Mouse (Mus musculus) erythroblast, embryonic 14.5 days (primary cell): ENCODE results near the gene Knstrn. TPM values are rescaled to one million over a fixed set of nuclear protein-coding genes. Genes with fewer than 3 reads are reported as not detected.
A peak's percentile ranks its signal among the peaks of the same experiment; 100 is the strongest.

Experiments
- H3K27me3 ChIP-seq: 2 replicates; pipeline ENCODE4 v1.6.1; 2012; ENCODE audit warnings: inconsistent platforms; ENCODE audit not compliant: control insufficient read depth
- H3K36me3 ChIP-seq: 2 replicates; pipeline ENCODE4 v1.6.1; 2012; ENCODE audit warnings: mild to moderate bottlenecking, inconsistent platforms; ENCODE audit not compliant: control insufficient read depth
- H3K4me1 ChIP-seq: 2 replicates; pipeline ENCODE4 v1.6.1; 2012; ENCODE audit warnings: inconsistent platforms; ENCODE audit not compliant: control insufficient read depth
- H3K4me3 ChIP-seq: replicated peaks from 2 replicates; pipeline ENCODE3; 2012; ENCODE audit warnings: moderate library complexity, mild to moderate bottlenecking, inconsistent platforms
- H3K9me3 ChIP-seq: 2 replicates; pipeline ENCODE4 v1.6.1; 2012; ENCODE audit warnings: low read length, inconsistent platforms, mixed read lengths; ENCODE audit not compliant: control insufficient read depth
- GATA1 ChIP-seq: IDR thresholded peaks from 2 replicates; pipeline ENCODE4 v1.6.1; 2012; ENCODE audit warnings: low read length, inconsistent platforms, mixed read lengths
- TAL1 ChIP-seq: IDR thresholded peaks from 3 replicates; pipeline ENCODE4 v1.6.1; 2012; ENCODE audit warnings: low read length, inconsistent platforms, mixed read lengths
- polyA plus RNA-seq: library from polyadenylated mRNA; stranded (reverse); fragments of >175 nt; gene quantifications from 2 replicates; pipeline ENCODE4 v1.2.3, GENCODE M21; 2012

Knstrn gene
- polyA plus RNA-seq, 1 experiment, result 32.4 TPM

DNA sequence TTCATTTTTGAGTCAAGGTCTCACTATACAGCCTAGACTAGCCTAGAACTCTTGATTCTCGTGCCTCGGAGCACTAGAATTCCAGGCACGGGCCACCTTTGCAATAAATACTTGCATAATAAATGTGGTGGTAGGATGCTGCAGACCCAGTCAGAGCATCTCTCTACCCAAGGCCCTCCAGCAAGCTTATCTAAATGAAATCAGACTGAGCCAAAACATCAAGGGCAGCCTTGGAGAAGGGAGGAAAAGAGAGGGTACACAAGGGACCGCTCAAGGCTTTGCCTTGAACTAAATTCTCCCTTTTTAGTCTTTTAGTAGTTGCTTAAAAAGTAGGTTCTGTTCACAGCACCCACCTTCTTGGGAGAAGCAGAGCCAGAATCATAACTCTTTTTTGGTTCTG, 77.4 kb downstream of the Knstrn start:
- Histone ChIP-seq H3K9me3 (peaks cover under 1% of the 10 kb centered on the region; the same call in 1 of the 2 replicates), H3K36me3 (no peaks in the 10 kb centered on the region; the same call in 1 of the 2 replicates), H3K27me3 (peaks cover 45% of the 10 kb centered on the region), H3K4me3 (no peak overlapping the region), H3K4me1 (peaks cover 46% of the 10 kb centered on the region)
- no peak for TF ChIP-seq GATA1
- no peak for TF ChIP-seq TAL1

- TF ChIP-seq GATA1, result no peak
- no peak for TF ChIP-seq TAL1
- Histone ChIP-seq H3K4me1 (peaks cover 46% of the 10 kb centered on the region), H3K4me3 (peak overlapping the region; percentile 21), H3K27me3 (peaks cover 94% of the 10 kb centered on the region), H3K9me3 (peaks cover 35% of the 10 kb centered on the region), H3K36me3 (no peaks in the 10 kb centered on the region)
Measured at GRCm38 (mm10) chr2:118895990-118896913, 82.4 kb downstream of the Knstrn start.

- Histone ChIP-seq H3K36me3 (no peaks in the 10 kb centered on the region), H3K4me3 (no peak overlapping the region), H3K4me1 (peaks cover 45% of the 10 kb centered on the region), H3K9me3 (peaks cover 35% of the 10 kb centered on the region), H3K27me3 (peaks cover 91% of the 10 kb centered on the region)
- no peak for TF ChIP-seq GATA1
- TF ChIP-seq TAL1, result no peak
Measured at GRCm38 (mm10) chr2:118896914-118897291, 83.1 kb downstream of the Knstrn start.

DNA sequence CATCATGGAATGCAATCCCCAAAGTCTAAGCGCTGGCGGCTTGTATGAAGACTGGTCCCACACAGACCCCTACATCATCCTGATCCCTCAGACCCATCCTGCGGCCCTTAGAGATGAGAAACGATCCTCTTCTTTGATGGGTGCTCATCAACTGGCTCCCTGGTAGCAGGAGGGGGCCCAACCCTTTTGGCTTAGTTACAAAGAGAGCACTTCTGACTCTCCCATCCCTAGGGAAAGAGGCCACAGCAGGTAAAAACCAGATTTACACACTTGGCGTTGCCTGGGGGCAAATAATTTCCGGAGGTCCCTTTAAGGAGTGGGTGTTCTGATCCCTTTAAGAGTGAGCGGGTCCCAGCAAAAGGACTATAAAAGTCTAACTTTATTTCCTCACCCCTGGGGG, 83.6 kb downstream of the Knstrn start:
- peaks cover 35% of the 10 kb centered on the region for H3K9me3 ChIP-seq
- peaks cover 90% of the 10 kb centered on the region for H3K27me3 ChIP-seq
- no peaks in the 10 kb centered on the region for H3K36me3 ChIP-seq
- peaks cover 45% of the 10 kb centered on the region for H3K4me1 ChIP-seq
- H3K4me3 ChIP-seq, result no peak overlapping the region
- no peak for TF ChIP-seq TAL1
- TF ChIP-seq GATA1, result no peak

DNA sequence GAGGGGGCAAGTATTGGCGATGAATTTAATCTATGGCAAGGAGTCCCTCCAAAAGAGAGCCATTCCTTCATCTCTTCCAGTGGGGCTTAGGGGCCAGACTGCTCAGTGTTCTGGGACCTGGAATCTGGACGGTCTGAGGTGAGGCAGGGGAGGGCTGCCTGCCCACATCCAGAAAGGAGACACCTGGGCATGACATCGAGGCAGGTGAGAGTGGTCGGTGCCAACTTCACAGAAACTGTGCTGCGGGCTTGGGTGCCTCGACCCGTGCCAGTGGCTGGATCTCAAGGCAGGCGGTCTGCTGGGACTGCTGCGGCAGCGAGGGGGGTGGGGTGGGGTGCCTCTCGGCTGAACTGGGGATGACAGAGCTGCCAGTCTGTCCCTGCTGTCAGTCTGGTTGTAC, 84.0 kb downstream of the Knstrn start:
- Histone ChIP-seq H3K27me3 (peaks cover 90% of the 10 kb centered on the region), H3K4me1 (peaks cover 49% of the 10 kb centered on the region), H3K36me3 (no peaks in the 10 kb centered on the region), H3K9me3 (peaks cover 35% of the 10 kb centered on the region), H3K4me3 (no peak overlapping the region)
- no peak for TF ChIP-seq TAL1
- no peak for TF ChIP-seq GATA1

DNA sequence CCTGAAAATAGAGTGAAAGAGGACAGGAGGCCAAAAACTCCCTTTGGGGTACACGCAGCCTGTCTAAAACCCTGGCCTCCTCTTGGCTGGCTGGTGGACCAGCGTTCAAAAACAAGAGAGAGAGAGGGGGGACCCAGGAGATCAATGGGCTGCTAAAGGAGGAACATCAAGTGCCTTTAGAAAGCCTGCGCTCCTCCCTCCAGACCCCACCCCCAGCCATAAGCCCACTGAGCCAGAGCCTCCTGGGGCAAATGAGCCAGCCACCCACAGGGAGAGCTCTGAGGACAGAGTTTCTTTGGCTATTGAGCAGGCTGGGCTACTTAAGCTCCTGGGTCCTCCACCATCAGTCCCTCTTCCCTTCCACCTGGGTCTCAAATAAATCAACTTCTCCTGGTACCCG, 85.0 kb downstream of the Knstrn start:
- peaks cover 35% of the 10 kb centered on the region for H3K9me3 ChIP-seq
- no peaks in the 10 kb centered on the region for H3K36me3 ChIP-seq
- peaks cover 55% of the 10 kb centered on the region for H3K4me1 ChIP-seq
- peaks cover 90% of the 10 kb centered on the region for H3K27me3 ChIP-seq
- no peak overlapping the region for H3K4me3 ChIP-seq
- TF ChIP-seq TAL1 (no peak), GATA1 (no peak)

GRCm38 (mm10) chr2:118899306-118899705, 85.5 kb downstream of the Knstrn start:
- Histone ChIP-seq H3K4me3 (no peak overlapping the region), H3K36me3 (no peaks in the 10 kb centered on the region), H3K4me1 (peaks cover 60% of the 10 kb centered on the region), H3K27me3 (peaks cover 90% of the 10 kb centered on the region), H3K9me3 (peaks cover 35% of the 10 kb centered on the region)
- no peak for TF ChIP-seq GATA1
- no peak for TF ChIP-seq TAL1

- Histone ChIP-seq H3K4me1 (peaks cover 69% of the 10 kb centered on the region), H3K36me3 (no peaks in the 10 kb centered on the region), H3K27me3 (peaks cover 84% of the 10 kb centered on the region), H3K4me3 (peak within 1 kb of the TSS; percentile 94), H3K9me3 (peaks cover 35% of the 10 kb centered on the region)
- TF ChIP-seq GATA1 (no peak), TAL1 (no peak)
Measured at GRCm38 (mm10) chr2:118899981-118900825, 86.4 kb downstream of the Knstrn start, which contains the start of gene Bahd1. Gene Bahd1 (plus strand): TSS chr2:118900377.

- H3K4me1 ChIP-seq, result peaks cover 73% of the 10 kb centered on the region
- H3K36me3 ChIP-seq, result no peaks in the 10 kb centered on the region
- no peak for TF ChIP-seq GATA1
- TF ChIP-seq TAL1, result no peak
- H3K27me3 ChIP-seq, result peaks cover 78% of the 10 kb centered on the region
- H3K4me3 ChIP-seq, result peak overlapping the region; percentile 94
- peaks cover 35% of the 10 kb centered on the region for H3K9me3 ChIP-seq
Measured at GRCm38 (mm10) chr2:118900826-118901140, 87.0 kb downstream of the Knstrn start.
